Mouse (Mus musculus) MEL (cell line): Measurements from ENCODE around the gene Tmem147. TPM values are rescaled to one million over a fixed set of nuclear protein-coding genes. Genes with fewer than 3 reads are reported as not detected.

ENCODE experiments used
- DNase-seq: peaks from one replicate; pipeline ENCODE4 v3.0.0; 2011; ENCODE audit warnings: low read depth, low spot score
- H3K27ac ChIP-seq: 2 replicates; pipeline ENCODE4 v1.5.1; 2012; ENCODE audit warnings: low read depth, mild to moderate bottlenecking, control low read depth, low read length, moderate library complexity; ENCODE audit not compliant: control insufficient read depth
- H3K27me3 ChIP-seq, 2 experiments: fragments of 150-350 bp in 1 of 2; sonication (generic) in 1 of 2; 2 replicates each; pipeline ENCODE4 v1.6.1; 2012; ENCODE audit warnings: low read length in 2 of 2, mild to moderate bottlenecking in 2 of 2, improper control_type of control experiment in 1 of 2, moderate library complexity in 1 of 2; ENCODE audit not compliant: insufficient read depth in 2 of 2, control insufficient read depth in 1 of 2
- H3K36me3 ChIP-seq, 2 experiments: 2 replicates each; pipeline ENCODE4 v1.6.1; 2012 to 2014; ENCODE audit warnings: low read length in 2 of 2, improper control_type of control experiment in 1 of 2, inconsistent platforms in 1 of 2, mild to moderate bottlenecking in 1 of 2; ENCODE audit not compliant: insufficient read depth in 2 of 2, control insufficient read depth in 1 of 2
- H3K4me1 ChIP-seq, 2 experiments: fragments of 150-350 bp in 1 of 2; sonication (generic) in 1 of 2; 2 replicates each; pipeline ENCODE4 v1.6.1; 2012; ENCODE audit warnings: low read length in 2 of 2, improper control_type of control experiment in 1 of 2, mild to moderate bottlenecking in 1 of 2; ENCODE audit not compliant: insufficient read depth in 2 of 2, control insufficient read depth in 1 of 2
- H3K4me3 ChIP-seq, 2 experiments: fragments of 150-350 bp in 1 of 2; sonication (generic) in 1 of 2; 2 replicates each; pipeline ENCODE4 v1.5.1; 2012; ENCODE audit warnings: low read depth in 2 of 2, low read length in 2 of 2, mild to moderate bottlenecking in 2 of 2, moderate library complexity in 2 of 2, control low read depth in 1 of 2, improper control_type of control experiment in 1 of 2; ENCODE audit not compliant: control insufficient read depth in 1 of 2, insufficient read depth in 1 of 2
- H3K79me2 ChIP-seq: 2 replicates; pipeline ENCODE4 v1.6.1; 2012; ENCODE audit warnings: mild to moderate bottlenecking, low read length, moderate library complexity; ENCODE audit not compliant: control insufficient read depth, poor library complexity, insufficient read depth
- H3K9ac ChIP-seq: 2 replicates; pipeline ENCODE4 v1.6.1; 2012; ENCODE audit warnings: low read depth, mild to moderate bottlenecking, control low read depth, low read length, moderate library complexity; ENCODE audit not compliant: control insufficient read depth, poor library complexity, severe bottlenecking
- H3K9me3 ChIP-seq: fragments of 150-350 bp; sonication (generic); replicated peaks from 2 replicates; pipeline ENCODE4 v1.6.1; 2012; ENCODE audit warnings: mild to moderate bottlenecking, low read length, improper control_type of control experiment, moderate library complexity; ENCODE audit not compliant: insufficient read depth
- BHLHE40 ChIP-seq: IDR thresholded peaks from 2 replicates; pipeline ENCODE4 v1.6.1; 2012; ENCODE audit warnings: low read depth, mild to moderate bottlenecking, inconsistent platforms, low read length, improper control_type of control experiment, borderline replicate concordance
- CTCF ChIP-seq, 3 experiments: IDR thresholded peaks in 2 of 3; conservative IDR thresholded peaks in 1 of 3; 2 replicates each; pipeline ENCODE4 v1.5.1; 2011 to 2012; ENCODE audit warnings: low read length in 3 of 3, low read depth in 2 of 3, mild to moderate bottlenecking in 2 of 3, improper control_type of control experiment in 1 of 3, inconsistent platforms in 1 of 3, mixed read lengths in 1 of 3, moderate library complexity in 1 of 3; ENCODE audit not compliant: control insufficient read depth in 1 of 3, insufficient read depth in 1 of 3, poor library complexity in 1 of 3, severe bottlenecking in 1 of 3
- E2F4 ChIP-seq: IDR thresholded peaks from 2 replicates; pipeline ENCODE4 v1.6.1; 2011; ENCODE audit warnings: low read depth, low read length, improper control_type of control experiment, borderline replicate concordance
- ELF1 ChIP-seq: IDR thresholded peaks from 2 replicates; pipeline ENCODE4 v1.6.1; 2014; ENCODE audit warnings: low read depth, mild to moderate bottlenecking, inconsistent platforms, low read length, improper control_type of control experiment, moderate library complexity
- EP300 ChIP-seq, 2 experiments: IDR thresholded peaks; 2 replicates each; pipeline ENCODE4 v1.6.1; 2011; ENCODE audit warnings: improper control_type of control experiment in 2 of 2, low read length in 2 of 2, low read depth in 1 of 2, mild to moderate bottlenecking in 1 of 2
- ETS1 ChIP-seq: IDR thresholded peaks from 2 replicates; pipeline ENCODE4 v1.6.1; 2012; ENCODE audit warnings: low read depth, mild to moderate bottlenecking, inconsistent platforms, low read length, improper control_type of control experiment, moderate library complexity
- GATA1 ChIP-seq: IDR thresholded peaks from 2 replicates; pipeline ENCODE4 v1.6.1; 2011; ENCODE audit warnings: low read depth, low read length, improper control_type of control experiment
- MAX ChIP-seq: IDR thresholded peaks from 2 replicates; pipeline ENCODE4 v1.6.1; 2011; ENCODE audit warnings: low read length, improper control_type of control experiment
- MAZ ChIP-seq: IDR thresholded peaks from 2 replicates; pipeline ENCODE4 v1.6.1; 2012; ENCODE audit warnings: low read depth, mild to moderate bottlenecking, inconsistent platforms, low read length, improper control_type of control experiment
- MEF2A ChIP-seq: IDR thresholded peaks from 2 replicates; pipeline ENCODE4 v1.6.1; 2014; ENCODE audit warnings: low read depth, mild to moderate bottlenecking, inconsistent platforms, low read length, improper control_type of control experiment; ENCODE audit not compliant: poor library complexity, insufficient replicate concordance, severe bottlenecking; ENCODE audit errors: extremely low read depth
- MYC ChIP-seq: IDR thresholded peaks from 2 replicates; pipeline ENCODE4 v1.6.1; 2011; ENCODE audit warnings: low read depth, mild to moderate bottlenecking, low read length, improper control_type of control experiment, moderate library complexity
- POLR2AphosphoS2 ChIP-seq: IDR thresholded peaks from 2 replicates; pipeline ENCODE4 v1.6.1; 2011; ENCODE audit warnings: low read length, improper control_type of control experiment
- TBP ChIP-seq: IDR thresholded peaks from 2 replicates; pipeline ENCODE4 v1.8.0; 2011; ENCODE audit warnings: low read depth, low read length, improper control_type of control experiment
- TCF12 ChIP-seq: IDR thresholded peaks from 2 replicates; pipeline ENCODE4 v1.6.1; 2014; ENCODE audit warnings: low read depth, mild to moderate bottlenecking, inconsistent platforms, low read length, improper control_type of control experiment, moderate library complexity
- USF1 ChIP-seq: IDR thresholded peaks from 2 replicates; pipeline ENCODE4 v1.6.1; 2014; ENCODE audit warnings: low read depth, mild to moderate bottlenecking, inconsistent platforms, low read length, improper control_type of control experiment, moderate library complexity
- ZC3H11A ChIP-seq: IDR thresholded peaks from 2 replicates; pipeline ENCODE4 v1.6.1; 2012; ENCODE audit warnings: low read depth, mild to moderate bottlenecking, inconsistent platforms, low read length, improper control_type of control experiment
- polyA plus RNA-seq, 2 experiments: library from polyadenylated mRNA; stranded (reverse) in 1 of 2; unstranded in 1 of 2; fragments of >175 nt in 1 of 2; fragments of >200 nt in 1 of 2; gene quantifications; 2 replicates each; pipeline versions ENCODE4 v1.2.1 to v1.2.4; 2012; ENCODE audit warnings: low replicate concordance in 2 of 2, low read depth in 1 of 2; ENCODE audit not compliant: insufficient read length in 2 of 2, insufficient read depth in 1 of 2, missing spikeins in 1 of 2
- total RNA-seq: library from RNA; depleted of rRNA; stranded (reverse); fragments of 300-350 nt; gene quantifications from 2 replicates; pipeline ENCODE4 v1.2.3, GENCODE M21; 2012

The Tmem147 gene
- total and polyA plus RNA-seq, 3 experiments = 266 to 324 (median 307) TPM

- H3K79me2 ChIP-seq = no peaks in the 10 kb centered on the region
- no peak for DNase-seq
- H3K27ac ChIP-seq = no peak within 1 kb of the TSS
- H3K9me3 ChIP-seq = no peaks in the 10 kb centered on the region
- peaks cover 0 to 10% of the 10 kb centered on the region in 2 experiments for H3K4me1 ChIP-seq
- H3K27me3 ChIP-seq = no peaks in the 10 kb centered on the region
- H3K9ac ChIP-seq = no peak within 1 kb of the TSS
- H3K36me3 ChIP-seq = peaks cover 0 to 5% of the 10 kb centered on the region in 2 experiments; a peak in 2 of 4 replicates
- H3K4me3 ChIP-seq = no peak within 1 kb of the TSS
- TF ChIP-seq MAZ = no peak
- no peak for TF ChIP-seq POLR2AphosphoS2
- TF ChIP-seq ETS1 = no peak
- no peak for TF ChIP-seq MYC
- no peak for TF ChIP-seq E2F4
- TF ChIP-seq, all 39 proteins: peak for 0
These were observed 17.4 kb downstream of the Tmem147 start, which contains the start of gene Atp4a for GRCm38 (mm10) chr7:30711942-30712341. Atp4a (plus strand) TSS chr7:30712209.

DNA sequence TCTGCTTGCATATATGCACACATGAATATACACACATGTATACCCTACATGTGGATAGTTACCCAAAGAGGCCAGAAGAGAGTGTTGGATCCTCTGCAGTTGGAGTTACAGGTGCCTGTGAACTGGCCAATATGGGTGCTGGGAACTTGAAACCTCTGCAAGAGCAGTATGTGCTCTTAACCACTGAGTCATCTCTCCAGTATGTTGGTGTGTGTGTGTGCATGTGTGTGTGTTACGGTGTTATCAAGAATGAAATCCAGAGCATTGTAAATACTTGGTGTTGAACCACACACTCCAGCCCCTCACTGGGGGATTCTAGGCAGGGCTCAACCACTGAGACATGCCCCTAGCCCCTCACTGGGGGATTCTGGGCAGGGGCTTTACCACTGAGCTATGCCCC lies 21.9 kb downstream of the Tmem147 start:
- Histone ChIP-seq H3K27ac (no peak overlapping the region), H3K4me3 (no peak overlapping the region), H3K9ac (no peak overlapping the region), H3K79me2 (no peaks in the 10 kb centered on the region), H3K36me3 (peaks cover 0 to 13% of the 10 kb centered on the region in 2 experiments; a peak in 2 of 4 replicates), H3K9me3 (no peaks in the 10 kb centered on the region), H3K27me3 (no peaks in the 10 kb centered on the region; a peak in 1 of 4 replicates), H3K4me1 (peaks cover 5 to 21% of the 10 kb centered on the region in 2 experiments)
- TF ChIP-seq TBP (no peak), ZC3H11A (no peak), MAX (no peak), CTCF (IDR thresholded peaks at IDR 0.05 in 2 of 3, conservative IDR thresholded peaks at IDR 0.05 in 1 of 3; ENCODE audit: control insufficient read depth in 1 of 3, insufficient read depth in 1 of 3, low read depth in 2 of 3, low read length in 3 of 3, poor library complexity in 1 of 3, severe bottlenecking in 1 of 3) (no peak), GATA1 (no peak), MAZ (no peak), ELF1 (no peak), MEF2A (no peak), USF1 (no peak), BHLHE40 (no peak)
- DNase-seq = no peak

DNA sequence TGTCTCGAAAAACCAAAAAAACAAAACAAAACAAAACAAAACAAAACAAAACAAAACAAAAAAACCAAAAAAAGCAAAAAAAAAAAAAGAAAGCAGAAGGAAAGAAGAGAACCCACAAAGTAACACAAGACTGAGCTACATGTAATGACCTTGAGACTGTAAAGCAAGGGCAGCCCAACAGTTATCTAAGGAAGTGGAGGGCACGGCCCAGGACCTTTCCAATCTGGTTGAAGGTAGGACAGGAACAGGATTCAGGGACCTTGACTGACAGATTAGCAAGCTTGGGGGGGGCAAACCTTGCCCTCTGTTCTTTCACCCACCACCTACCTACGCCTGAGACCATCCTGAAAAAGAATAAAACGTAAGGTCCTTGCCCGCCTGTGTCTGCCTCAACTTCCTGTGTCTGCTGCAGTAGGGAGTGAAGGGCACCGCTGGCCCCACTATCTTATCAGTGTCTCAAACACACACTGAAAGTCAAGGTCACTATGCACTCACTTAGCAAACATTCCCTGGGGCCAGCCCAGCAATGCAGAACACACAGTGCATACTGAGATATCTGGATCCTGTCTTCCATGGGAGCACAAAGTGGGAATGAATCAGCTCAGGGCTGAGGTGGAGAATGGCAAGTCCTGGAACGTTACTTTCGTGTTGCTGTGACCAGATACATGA lies 23.0 kb downstream of the Tmem147 start:
- Histone ChIP-seq H3K9ac (no peak overlapping the region), H3K27ac (no peak overlapping the region), H3K4me1 (peaks cover 5 to 16% of the 10 kb centered on the region in 2 experiments), H3K4me3 (no peak overlapping the region), H3K36me3 (peaks cover 0 to 13% of the 10 kb centered on the region in 2 experiments; a peak in 2 of 4 replicates), H3K79me2 (no peaks in the 10 kb centered on the region), H3K27me3 (no peaks in the 10 kb centered on the region; a peak in 2 of 4 replicates), H3K9me3 (no peaks in the 10 kb centered on the region)
- DNase-seq = peak; percentile 38
- TF ChIP-seq TCF12 = 0 out of 2 replicates have a peak, but pooled peaks have one; percentile 21
- TF ChIP-seq EP300 (IDR thresholded peaks at IDR 0.05; ENCODE audit: low read depth in 1 of 2, low read length in 2 of 2) = peak in 1 of 2 experiments; percentile 36; a peak in 1 of 4 replicates
- no peak for TF ChIP-seq MEF2A
- TF ChIP-seq GATA1 = peak; percentile 34; the same call in 1 of the 2 replicates
